Mouse (Mus musculus): ENCODE measurements around the gene Prune2.

- TF ChIP-seq MAFK (IDR thresholded peaks at IDR 0.05; ENCODE audit: insufficient read depth, low read depth, low read length), result no peak
- TF ChIP-seq CHD2 (IDR thresholded peaks at IDR 0.05; ENCODE audit: low read depth, low read length), result no peak
- no peak for TF ChIP-seq ZNF384 (IDR thresholded peaks at IDR 0.05; ENCODE audit: low read depth, low read length)
- TF ChIP-seq HCFC1 (IDR thresholded peaks at IDR 0.05; ENCODE audit: borderline replicate concordance, insufficient read depth, low read length), result no peak
These were observed 5.1 kb upstream of the Prune2 start for GRCm38 (mm10) chr19:16950664-16951363.

Measured in ES-E14 (cell line).